Mouse (Mus musculus) neural tube, embryonic 10.5 days (tissue): ENCODE results near the gene Ephx4.

Experiments used
- DNase-seq: peaks from one replicate; pipeline ENCODE4 v3.0.0-alpha.2; 2017; ENCODE audit warnings: low spot score; ENCODE audit errors: extremely low spot score

The Ephx4 gene

GRCm38 (mm10) chr5:107431249-107431648 is 28.7 kb downstream of the Ephx4 start, which contains the start of gene Lpcat2b:
Gene Lpcat2b, plus strand, starts transcription at chr5:107431549.
- no peak for DNase-seq

GRCm38 (mm10) chr5:107434001-107434400 is 31.5 kb downstream of the Ephx4 start:
- DNase-seq = no peak

- no peak for DNase-seq
Measured at GRCm38 (mm10) chr5:107436185-107436584, 33.6 kb downstream of the Ephx4 start.

- no peak for DNase-seq
Measured at GRCm38 (mm10) chr5:107436587-107437209, 34.2 kb downstream of the Ephx4 start.

GRCm38 (mm10) chr5:107437464-107438281 is 35.1 kb downstream of the Ephx4 start, which contains the start of gene Btbd8:
Gene Btbd8, plus strand, starts transcription at chr5:107437997.
- peak; percentile 98 for DNase-seq

GRCm38 (mm10) chr5:107438353-107438752 is 35.8 kb downstream of the Ephx4 start:
- no peak for DNase-seq

- DNase-seq = no peak
Measured at GRCm38 (mm10) chr5:107441881-107442280, 39.3 kb downstream of the Ephx4 start.

GRCm38 (mm10) chr5:107444251-107444650 is 41.7 kb downstream of the Ephx4 start:
- DNase-seq = no peak

GRCm38 (mm10) chr5:107447977-107448376 is 45.4 kb downstream of the Ephx4 start:
- no peak for DNase-seq

GRCm38 (mm10) chr5:107448784-107449183 is 46.2 kb downstream of the Ephx4 start:
- no peak for DNase-seq

GRCm38 (mm10) chr5:107449620-107450019 is 47.1 kb downstream of the Ephx4 start:
- DNase-seq = no peak

- DNase-seq = no peak
Measured at GRCm38 (mm10) chr5:107450299-107450698, 47.8 kb downstream of the Ephx4 start.

- no peak for DNase-seq
Measured at GRCm38 (mm10) chr5:107462147-107463076, 59.9 kb downstream of the Ephx4 start.

GRCm38 (mm10) chr5:107466501-107466900 is 64.0 kb downstream of the Ephx4 start:
- DNase-seq = no peak

- no peak for DNase-seq
Measured at GRCm38 (mm10) chr5:107467098-107467497, 64.6 kb downstream of the Ephx4 start.

- DNase-seq = no peak
Measured at GRCm38 (mm10) chr5:107470600-107471329, 68.2 kb downstream of the Ephx4 start.
